Mouse (Mus musculus): Measurements from ENCODE around the gene Gm45713. TPM values are rescaled to one million over a fixed set of nuclear protein-coding genes. Genes with fewer than 3 reads are reported as not detected.
"Not testable (repeated sequence)": the region's sequence is repeated elsewhere in the genome, so short reads cannot be mapped to it uniquely, and the experiment has no call there.

Gene Gm45713
- total RNA-seq (2021): not detected
- long read RNA-seq, experiment 1, partial matches to known transcripts: 25 of 25 reads
- long read RNA-seq, experiment 1, other reads (novel, unspliced or antisense): 0 of 25 reads
- long read RNA-seq, experiment 2, partial matches to known transcripts: 21 of 22 reads
- long read RNA-seq, experiment 2, other reads (novel, unspliced or antisense): 1 of 22 reads

DNA sequence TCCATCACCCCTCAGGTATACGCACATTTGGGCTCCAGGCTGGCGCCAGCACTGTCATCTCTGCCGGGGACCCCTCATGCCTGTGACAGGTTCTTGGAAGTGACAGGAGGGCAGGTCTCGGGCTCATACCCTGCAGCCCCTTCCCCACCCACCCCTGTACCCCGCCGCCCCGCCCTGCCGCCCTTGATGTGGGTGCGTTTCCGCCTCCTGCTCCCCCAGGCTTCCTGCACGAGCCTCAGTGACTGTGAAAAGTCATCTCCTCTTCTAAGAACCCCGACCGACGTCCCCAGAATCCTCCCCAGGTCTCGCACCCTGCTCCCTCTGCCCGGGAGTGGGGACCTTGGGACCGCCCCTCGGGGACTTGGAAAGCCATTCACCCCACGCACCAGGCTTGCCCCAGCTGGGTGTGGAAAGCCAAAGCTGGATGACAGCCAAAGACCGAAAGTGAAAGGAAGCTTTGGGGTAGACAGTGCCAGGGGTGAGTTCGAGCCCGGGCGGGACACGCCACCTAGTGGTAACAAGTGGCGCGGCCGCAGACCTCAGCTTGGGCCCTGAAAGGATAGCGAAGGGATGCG, at the start of gene Gm45713, which contains the start of gene Flt3l:
Gene Gm45713 (minus strand): TSS at position 239 of the 575 bp plus-strand sequence.
Gene Flt3l (minus strand): TSS at position 440 of the 575 bp plus-strand sequence.
- DNase-seq: peak; percentile 92
- intact Hi-C loops (cut with DNase I; ENCODE audit: low total_unique reads): loop anchor here (2.0 kb wide), 1 partner anchor 57 kb away; no protein-coding TSS in a partner anchor

DNA sequence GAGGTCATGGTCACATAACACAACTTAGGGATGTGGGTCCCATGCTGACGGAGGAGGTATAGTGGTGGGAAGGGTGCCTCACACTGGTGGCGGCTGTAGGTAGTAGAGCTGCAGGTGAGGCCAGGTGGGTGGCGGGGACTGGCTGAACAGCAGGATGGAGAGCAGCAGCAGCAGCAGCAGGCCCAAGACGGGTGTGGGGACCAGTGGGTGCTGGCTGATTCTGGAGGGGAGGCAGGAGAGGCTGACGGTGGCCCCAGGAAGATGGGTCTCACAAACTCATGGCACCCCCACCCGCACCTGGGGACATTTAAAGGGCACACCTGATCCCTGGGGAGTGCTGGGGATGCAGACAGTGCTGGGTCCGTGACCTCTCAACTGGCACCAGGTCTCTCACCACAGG, 47.6 kb upstream of the Gm45713 start:
- intact Hi-C loops (cut with DNase I; ENCODE audit: low total_unique reads): no loop called here
- no peak for DNase-seq

DNA sequence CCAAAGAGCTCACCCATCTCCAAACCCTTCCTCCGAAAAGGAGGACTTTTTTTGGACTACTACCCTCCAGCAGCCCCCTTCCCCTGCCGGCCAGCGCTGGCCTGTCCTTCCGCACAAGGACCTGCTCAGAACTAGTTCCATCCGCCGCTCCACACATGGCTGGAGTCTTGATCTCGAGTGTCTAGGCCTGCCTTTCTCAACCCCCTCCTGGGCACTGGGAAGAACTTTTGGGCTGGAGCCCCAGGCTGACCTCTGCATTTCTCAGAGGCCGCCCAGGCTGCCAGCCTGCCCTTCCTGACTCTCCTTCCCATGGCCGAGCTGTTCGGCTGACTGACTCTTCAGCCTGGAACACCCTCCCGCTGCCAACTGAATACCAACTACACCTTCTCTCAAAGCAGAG, 46.6 kb upstream of the Gm45713 start:
- peak; percentile 55 for DNase-seq
- intact Hi-C loops (cut with DNase I; ENCODE audit: low total_unique reads): no loop called here

DNA sequence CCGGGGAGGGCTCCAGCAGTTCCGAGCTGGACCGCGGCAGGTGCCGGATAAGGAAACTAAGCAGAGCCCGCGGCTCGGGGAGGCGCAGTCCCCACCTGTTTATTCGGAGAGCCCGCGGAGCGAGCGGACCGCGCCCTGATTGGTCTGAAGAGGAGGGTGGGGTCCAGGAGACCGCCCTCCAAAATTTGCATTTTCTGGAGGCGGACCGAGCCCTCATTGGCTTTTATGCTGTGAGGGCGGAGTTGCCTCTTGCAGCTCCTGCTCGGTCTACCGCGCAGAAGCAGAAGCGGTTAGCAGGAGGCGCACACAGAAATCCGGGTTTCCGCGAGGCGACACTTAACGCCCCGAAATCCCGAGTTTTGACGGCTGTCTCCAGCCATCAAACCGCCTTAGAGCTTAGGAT, 46.2 kb upstream of the Gm45713 start:
- intact Hi-C loops (cut with DNase I; ENCODE audit: low total_unique reads): no loop called here

DNA sequence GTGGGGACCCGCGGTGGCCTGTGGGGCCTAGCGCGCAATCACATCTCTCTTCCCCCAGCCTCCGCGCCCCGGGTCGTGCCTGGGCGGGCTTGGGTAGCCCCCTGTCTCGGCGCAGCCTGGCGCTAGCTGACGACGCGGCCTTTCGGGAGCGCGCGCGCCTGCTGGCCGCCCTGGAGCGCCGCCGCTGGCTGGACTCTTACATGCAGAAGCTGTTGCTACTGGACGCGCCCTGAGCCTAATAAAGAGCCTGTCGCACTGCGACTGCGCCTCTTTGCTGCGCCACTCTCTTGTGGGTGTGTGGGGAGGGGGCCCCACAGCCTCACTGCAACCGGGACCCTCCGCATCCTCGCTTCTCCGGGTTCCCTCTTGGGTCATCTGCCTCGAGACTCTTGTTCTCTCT, 45.5 kb upstream of the Gm45713 start:
- intact Hi-C loops (cut with DNase I; ENCODE audit: low total_unique reads): no loop called here

More for the DNA sequence above, 46.2 kb upstream of the Gm45713 start:
- DNase-seq: peak; percentile 87

DNA sequence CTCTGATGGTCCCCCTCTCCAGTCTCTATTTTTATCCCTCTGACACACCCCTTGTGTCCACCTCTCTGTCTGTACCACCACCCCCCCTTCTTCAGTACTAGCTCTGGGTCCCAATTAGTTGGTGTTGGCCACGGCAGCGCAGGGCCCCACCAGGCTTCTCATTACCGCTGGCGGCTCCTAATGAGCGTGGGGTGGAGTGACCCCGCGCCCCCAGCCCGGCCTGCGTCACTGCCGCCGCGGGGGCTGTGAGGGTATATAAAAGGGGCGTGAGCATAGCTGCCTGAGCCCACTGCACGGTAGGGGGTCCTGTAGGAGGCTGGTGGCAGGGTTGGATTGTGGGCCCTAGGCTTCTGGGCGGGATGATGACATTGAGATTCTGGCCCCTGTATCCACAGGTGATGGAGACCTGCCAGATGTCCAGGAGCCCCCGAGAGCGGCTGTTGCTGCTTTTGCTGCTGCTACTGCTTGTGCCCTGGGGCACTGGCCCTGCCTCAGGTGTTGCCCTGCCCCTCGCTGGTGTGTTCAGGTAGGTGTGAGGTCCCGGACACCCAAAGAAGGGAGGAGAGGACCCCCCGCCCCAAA, 45.0 kb upstream of the Gm45713 start, which contains the start of gene Pth2:
Gene Pth2 (plus strand): TSS at position 100 of the 582 bp plus-strand sequence.
- intact Hi-C loops (cut with DNase I; ENCODE audit: low total_unique reads): no loop called here
- DNase-seq: no peak

More for the DNA sequence above, 45.5 kb upstream of the Gm45713 start:
- DNase-seq: no peak

DNA sequence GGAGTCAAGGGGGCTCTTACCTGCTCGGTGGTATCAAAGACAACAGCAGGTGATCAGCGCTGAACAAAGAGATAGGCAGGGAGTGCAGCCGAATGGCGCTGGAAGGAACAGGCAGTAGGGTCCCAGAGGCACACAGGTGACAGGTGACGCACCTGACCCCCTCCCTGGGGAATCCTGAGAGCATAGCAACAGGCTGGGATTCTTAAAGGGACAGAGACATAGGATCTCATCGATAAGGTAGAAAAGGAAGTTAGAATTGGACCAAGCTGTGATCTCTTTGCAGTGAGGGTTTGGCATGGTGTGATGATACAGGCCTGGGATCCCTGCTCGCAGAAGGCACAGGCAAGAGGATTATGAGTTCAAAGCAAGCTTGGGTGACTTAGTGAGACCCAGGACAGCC, 43.4 kb upstream of the Gm45713 start, which contains the start of gene Gfy:
Gene Gfy (minus strand): TSS at position 101 of the 400 bp plus-strand sequence.
- intact Hi-C loops (cut with DNase I; ENCODE audit: low total_unique reads): no loop called here
- no peak for DNase-seq

DNA sequence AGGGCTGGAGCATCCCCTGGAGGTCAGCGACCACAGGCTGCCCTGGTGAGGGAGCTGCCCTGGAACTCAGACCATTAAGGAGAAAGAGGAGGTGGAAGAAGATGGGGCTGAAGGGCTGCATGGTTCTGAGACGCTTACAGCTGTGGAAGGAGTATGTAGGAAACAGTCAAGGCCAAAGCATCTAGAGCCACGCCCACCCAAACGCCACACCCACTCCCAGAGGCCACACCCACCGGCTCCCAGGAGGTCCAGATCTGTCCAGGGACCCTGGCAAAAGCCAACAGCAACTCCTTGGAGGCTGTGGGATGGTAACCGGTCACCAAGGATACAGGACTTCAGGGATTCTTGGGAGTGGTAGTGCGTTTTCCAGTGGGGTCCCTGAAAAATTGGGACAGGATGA, 42.5 kb upstream of the Gm45713 start:
- intact Hi-C loops (cut with DNase I; ENCODE audit: low total_unique reads): no loop called here
- DNase-seq: no peak

DNA sequence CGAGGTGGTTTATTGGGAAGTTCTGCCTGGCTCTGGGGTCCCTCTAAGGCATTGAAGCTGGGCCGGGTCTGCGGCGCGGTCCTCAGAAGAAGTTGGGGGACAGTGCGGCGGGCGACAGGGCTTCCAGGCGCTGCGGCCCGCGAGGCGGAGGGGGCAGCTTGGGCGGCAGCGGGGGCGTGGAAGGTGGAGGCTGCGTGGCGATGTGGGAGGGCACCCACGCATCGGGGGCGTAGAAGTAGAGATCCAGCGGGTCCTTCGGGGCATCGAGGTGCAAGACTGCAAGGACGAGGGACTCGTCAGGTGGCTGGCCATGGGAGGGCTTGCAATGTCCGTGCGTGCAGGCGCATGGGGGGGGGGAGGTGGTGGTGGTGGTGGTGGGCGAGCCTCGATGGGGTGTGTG, 40.3 kb upstream of the Gm45713 start:
- no peak for DNase-seq
- intact Hi-C loops (cut with DNase I; ENCODE audit: low total_unique reads): no loop called here

DNA sequence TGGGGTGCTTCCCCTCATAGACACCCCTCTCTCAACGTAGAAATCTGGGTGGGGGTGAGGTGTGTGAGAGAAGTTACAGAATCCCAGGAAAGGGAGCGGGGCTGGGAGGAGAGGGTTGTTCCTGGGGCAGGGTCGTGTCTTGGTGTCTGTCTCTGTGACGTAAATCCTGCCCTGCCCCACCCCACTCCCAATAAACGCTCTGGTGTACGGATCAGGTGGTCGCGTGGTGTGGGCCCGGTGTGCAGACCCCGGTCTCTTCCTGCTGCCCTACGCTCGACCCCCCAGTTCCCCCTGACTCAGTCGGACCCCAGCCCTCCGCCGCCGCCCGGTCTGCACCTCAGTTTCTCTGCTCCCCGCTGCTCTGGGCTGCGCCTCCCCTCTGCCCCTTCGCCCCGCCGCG, 39.9 kb upstream of the Gm45713 start:
- intact Hi-C loops (cut with DNase I; ENCODE audit: low total_unique reads): no loop called here
- DNase-seq: no peak

DNA sequence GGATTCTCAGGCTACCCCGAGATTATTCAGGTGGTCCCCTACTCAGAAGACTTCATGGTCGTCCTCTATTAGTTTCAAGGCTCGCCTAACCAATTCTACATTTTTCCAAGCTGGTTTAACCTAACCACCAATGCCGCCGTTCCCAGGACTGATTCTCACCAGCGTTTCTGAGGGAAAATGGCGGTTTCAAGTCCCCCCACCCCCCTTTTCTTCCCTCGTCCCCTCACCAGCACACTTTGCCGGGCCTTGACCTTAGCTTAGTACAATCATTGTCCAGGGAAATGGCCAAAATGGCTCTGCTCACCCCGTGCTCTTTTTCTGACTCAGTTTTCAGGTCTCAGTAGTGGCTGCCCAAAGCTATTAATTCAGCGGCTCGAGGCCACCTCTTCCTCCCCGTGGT, 39.4 kb upstream of the Gm45713 start:
- no peak for DNase-seq
- intact Hi-C loops (cut with DNase I; ENCODE audit: low total_unique reads): no loop called here

DNA sequence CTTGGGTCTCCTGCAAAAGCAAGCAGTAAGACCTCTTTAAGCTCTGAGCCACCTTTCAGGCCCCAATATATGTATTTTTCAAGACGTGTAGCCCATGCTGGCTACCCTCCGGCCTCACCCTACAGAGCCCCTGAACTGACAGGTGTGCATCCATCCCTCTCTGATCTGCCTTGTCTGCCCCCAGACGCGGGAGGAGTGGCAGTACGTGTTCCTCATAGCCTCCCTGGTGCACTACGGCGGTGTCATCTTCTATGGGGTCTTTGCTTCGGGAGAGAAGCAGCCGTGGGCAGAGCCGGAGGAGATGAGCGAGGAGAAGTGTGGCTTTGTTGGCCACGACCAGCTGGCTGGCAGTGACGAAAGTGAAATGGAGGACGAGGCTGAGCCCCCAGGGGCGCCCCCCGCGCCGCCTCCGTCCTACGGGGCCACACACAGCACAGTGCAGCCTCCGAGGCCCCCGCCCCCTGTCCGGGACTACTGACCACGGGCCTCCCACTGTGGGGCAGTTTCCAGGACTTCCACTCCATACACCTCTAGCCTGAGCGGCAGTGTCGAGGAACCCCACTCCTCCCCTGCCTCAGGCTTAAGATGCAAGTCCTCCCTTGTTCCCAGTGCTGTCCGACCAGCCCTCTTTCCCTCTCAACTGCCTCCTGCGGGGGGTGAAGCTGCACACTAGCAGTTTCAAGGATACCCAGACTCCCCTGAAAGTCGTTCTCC, 38.7 kb upstream of the Gm45713 start:
- no peak for DNase-seq
- intact Hi-C loops (cut with DNase I; ENCODE audit: low total_unique reads): no loop called here

DNA sequence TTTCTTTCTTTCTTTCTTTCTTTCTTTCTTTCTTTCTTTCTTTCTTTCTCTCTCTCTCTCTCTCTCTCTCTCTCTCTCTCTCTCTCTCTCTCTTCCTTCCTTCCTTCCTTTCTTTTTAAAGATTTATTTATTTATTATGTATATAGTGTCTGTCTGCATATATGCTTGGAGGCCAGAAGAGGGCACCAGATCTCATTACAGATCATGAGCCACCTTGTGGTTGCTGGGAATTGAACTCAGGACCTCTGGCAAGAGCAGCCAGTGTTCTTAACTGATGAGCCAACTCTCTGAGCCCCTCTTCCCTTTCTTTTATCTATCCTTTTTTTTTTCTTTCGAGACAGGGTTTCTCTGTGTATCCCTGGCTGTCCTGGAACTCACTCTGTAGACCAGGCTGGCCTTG, 37.7 kb upstream of the Gm45713 start:
- DNase-seq; intact Hi-C loops (cut with DNase I; ENCODE audit: low total_unique reads): not testable (repeated sequence)

DNA sequence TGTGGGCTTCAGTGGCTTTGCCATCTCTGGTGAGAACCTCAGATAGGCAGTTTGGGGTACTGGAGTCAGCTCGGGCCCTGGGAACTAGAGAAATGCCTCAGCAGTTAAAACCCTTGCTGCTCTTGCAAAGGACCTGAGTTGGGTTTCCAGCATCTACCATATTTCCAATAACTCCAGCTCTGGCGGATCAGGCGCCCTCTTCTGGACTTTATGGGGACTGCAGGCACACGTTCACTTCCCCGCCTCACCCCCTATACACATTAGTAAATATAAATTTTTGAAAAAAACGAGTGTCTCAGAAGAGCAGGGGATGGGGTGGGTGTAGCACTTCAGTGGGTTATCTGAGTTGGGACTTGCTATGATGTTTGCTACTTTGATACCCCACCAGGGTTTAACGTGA, 36.9 kb upstream of the Gm45713 start:
- intact Hi-C loops (cut with DNase I; ENCODE audit: low total_unique reads): no loop called here
- DNase-seq: no peak

DNA sequence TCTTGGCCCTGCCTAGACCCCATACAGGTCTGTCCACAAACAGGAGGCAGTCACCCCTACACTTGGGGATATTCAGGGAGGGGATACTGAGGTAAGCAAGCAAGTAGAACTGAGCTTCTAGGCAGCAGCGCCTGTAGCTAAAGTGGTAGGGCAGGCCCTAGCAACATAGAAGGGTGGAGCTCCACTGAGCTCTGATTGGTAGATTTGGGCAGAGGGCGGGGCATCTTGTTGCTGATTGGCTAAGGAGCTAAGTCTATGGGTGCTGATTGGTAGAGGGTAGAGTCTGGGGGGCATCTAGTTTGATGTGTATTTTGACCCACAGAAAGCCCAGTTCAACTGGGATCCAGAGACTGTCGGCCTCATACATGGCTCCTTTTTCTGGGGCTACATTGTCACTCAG, 33.5 kb upstream of the Gm45713 start:
- DNase-seq: no peak
- intact Hi-C loops (cut with DNase I; ENCODE audit: low total_unique reads): no loop called here

DNA sequence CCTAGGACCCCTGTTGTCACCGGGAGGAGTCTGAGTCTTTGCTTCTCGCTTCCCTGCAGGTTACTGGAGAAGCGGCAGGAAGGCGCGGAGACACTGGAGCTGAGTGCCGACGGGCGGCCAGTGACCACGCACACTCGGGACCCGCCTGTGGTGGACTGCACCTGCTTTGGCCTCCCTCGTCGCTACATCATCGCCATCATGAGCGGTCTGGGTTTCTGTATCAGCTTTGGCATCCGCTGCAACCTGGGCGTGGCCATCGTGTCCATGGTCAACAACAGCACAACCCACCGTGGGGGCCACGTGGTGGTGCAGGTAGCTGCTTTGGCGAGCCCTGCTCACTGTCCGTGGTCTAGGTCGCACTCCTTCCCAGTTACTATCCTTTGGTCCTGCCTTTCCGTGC, 32.6 kb upstream of the Gm45713 start:
- DNase-seq: no peak
- intact Hi-C loops (cut with DNase I; ENCODE audit: low total_unique reads): no loop called here

DNA sequence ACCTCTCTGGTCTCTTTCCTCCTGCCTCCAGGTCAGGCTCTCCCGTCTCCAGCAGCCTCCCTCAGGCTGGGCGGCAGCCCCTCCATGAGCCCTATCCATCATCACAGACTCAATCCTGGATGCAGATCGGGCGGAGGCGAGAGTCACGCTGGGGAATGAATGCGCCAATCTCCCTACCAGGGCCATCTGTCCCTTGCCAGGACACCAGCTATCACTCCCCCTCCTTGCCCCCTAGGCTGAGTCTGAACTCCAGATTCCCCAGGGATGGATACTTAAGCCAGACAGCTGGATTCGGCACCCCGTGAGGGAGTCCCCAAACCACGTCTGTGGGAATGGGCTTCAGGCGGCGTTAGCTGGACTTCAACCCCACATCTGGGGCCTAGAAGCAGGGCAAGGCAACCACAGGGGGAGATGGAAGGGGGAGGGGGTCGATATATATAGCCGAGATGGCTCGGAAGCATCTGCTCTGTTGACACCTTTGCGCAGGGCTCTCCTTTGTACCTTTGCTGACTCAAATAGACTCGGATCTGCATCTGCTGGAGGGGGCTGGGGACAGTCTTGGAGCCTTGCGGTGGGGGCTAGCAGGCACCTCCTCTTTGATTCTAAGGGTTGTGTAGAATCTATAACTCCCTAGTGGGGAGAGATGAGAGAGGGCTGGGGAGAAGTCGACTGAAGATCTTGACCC, 31.9 kb upstream of the Gm45713 start:
- intact Hi-C loops (cut with DNase I; ENCODE audit: low total_unique reads): no loop called here
- DNase-seq: no peak

DNA sequence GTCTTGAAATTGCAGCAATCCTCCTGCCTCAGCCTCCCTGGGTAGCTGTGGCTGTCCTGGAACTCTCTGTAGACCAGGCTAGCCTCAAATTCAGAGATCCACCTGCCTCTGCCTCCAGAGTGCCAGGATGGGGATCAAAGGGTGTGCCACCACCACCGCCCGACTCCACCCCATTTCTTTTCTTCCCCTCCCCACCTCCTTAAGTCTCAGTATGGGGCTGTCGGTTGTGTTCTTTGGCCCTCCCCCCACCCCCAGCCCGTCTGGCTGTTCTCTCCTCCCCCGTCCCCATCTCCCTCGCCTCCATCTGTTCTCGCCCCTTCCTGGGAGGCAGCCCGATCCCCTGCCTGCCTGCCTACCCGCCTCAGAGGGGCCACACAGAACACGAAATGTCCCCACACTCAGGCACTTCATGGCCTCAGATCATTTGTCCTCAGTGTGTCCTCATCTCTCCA, 30.9 kb upstream of the Gm45713 start:
- intact Hi-C loops (cut with DNase I; ENCODE audit: low total_unique reads): no loop called here
- no peak for DNase-seq

DNA sequence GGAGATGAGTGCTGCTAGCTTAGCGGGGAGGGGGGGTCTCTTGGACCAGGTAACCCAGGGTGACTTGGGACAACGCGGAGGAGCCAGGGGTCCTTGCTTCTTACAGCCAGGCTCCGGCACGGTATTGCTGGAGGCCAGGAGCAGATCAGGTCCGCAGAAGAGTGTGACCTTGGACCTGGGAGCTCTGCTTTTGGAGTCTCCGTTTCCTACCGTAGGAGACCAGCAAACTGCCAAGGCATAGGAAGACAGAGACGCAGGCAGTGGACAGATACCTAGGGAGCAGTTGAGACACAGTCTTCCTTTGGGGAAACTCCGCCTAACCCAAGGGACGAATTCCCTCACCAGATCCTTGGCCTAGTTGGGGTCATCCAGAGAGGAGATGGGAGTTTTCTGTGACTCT, 29.7 kb upstream of the Gm45713 start:
- intact Hi-C loops (cut with DNase I; ENCODE audit: low total_unique reads): no loop called here
- DNase-seq: no peak

DNA sequence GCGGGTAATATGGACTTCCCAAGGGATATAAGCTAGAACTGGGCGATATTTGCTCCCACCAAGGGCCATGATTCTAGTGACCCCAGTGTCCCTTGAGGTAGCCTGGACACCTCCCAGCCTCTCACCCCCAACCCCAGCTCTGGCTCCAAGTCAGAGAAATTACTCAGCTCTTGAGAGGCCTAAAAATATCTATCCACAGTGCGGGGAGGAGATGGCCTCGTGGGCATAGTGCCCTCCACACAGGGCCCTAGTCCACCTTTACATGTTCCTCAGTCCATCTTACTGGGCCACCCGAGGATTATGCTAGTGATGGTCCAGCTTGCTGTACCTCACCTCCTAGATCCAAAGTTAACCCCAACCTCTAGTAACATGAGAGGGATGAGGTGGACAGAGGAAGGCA, 28.8 kb upstream of the Gm45713 start:
- intact Hi-C loops (cut with DNase I; ENCODE audit: low total_unique reads): no loop called here
- DNase-seq: no peak

Measured in gastrocnemius, postnatal 14 days (tissue).